Mouse (Mus musculus) CH12.LX (cell line): ENCODE measurements at regions not wholly inside any gene's neighbourhood (a gene's known extent, or its start where the extent isn't known, plus 50 kb on each side); places are given as distances from the start of the nearest gene placed in this dataset.

ENCODE experiments used
- CHD2 ChIP-seq: IDR thresholded peaks from 2 replicates; pipeline ENCODE4 v1.6.1; 2011; ENCODE audit warnings: low read length, improper control_type of control experiment
- CTCF ChIP-seq, 2 experiments: IDR thresholded peaks in 1 of 2; conservative IDR thresholded peaks in 1 of 2; 2 replicates each; pipeline ENCODE4 v1.5.1; 2011 to 2012; ENCODE audit warnings: low read depth in 2 of 2, low read length in 2 of 2, improper control_type of control experiment in 1 of 2, inconsistent platforms in 1 of 2, mild to moderate bottlenecking in 1 of 2, moderate library complexity in 1 of 2
- EP300 ChIP-seq: IDR thresholded peaks from 2 replicates; pipeline ENCODE4 v1.6.1; 2011; ENCODE audit warnings: low read length, improper control_type of control experiment
- JUND ChIP-seq: conservative IDR thresholded peaks from 2 replicates; pipeline ENCODE4 v1.6.1; 2011; ENCODE audit warnings: low read depth, low read length, improper control_type of control experiment
- MAFK ChIP-seq: IDR thresholded peaks from 2 replicates; pipeline ENCODE4 v1.6.1; 2011; ENCODE audit warnings: low read length, improper control_type of control experiment; ENCODE audit not compliant: insufficient replicate concordance
- MYC ChIP-seq: IDR thresholded peaks from 2 replicates; pipeline ENCODE4 v1.6.1; 2011; ENCODE audit warnings: low read depth, mild to moderate bottlenecking, improper control_type of control experiment, low read length
- POLR2A ChIP-seq: IDR thresholded peaks from 2 replicates; pipeline ENCODE4 v1.6.1; 2011; ENCODE audit warnings: low read depth, mild to moderate bottlenecking, improper control_type of control experiment, low read length
- RCOR1 ChIP-seq: conservative IDR thresholded peaks from 2 replicates; pipeline ENCODE4 v1.6.1; 2012; ENCODE audit warnings: low read depth, mild to moderate bottlenecking, inconsistent platforms, low read length, improper control_type of control experiment
- SMC3 ChIP-seq: IDR thresholded peaks from 2 replicates; pipeline ENCODE4 v1.6.1; 2011; ENCODE audit warnings: low read depth, low read length, improper control_type of control experiment
- UBTF ChIP-seq: IDR thresholded peaks from 2 replicates; pipeline ENCODE4 v1.6.1; 2012; ENCODE audit warnings: low read depth, mild to moderate bottlenecking, inconsistent platforms, low read length, improper control_type of control experiment, moderate library complexity
- ZKSCAN1 ChIP-seq: IDR thresholded peaks from 2 replicates; pipeline ENCODE4 v1.6.1; 2012; ENCODE audit warnings: low read depth, inconsistent platforms, low read length, improper control_type of control experiment, borderline replicate concordance

DNA sequence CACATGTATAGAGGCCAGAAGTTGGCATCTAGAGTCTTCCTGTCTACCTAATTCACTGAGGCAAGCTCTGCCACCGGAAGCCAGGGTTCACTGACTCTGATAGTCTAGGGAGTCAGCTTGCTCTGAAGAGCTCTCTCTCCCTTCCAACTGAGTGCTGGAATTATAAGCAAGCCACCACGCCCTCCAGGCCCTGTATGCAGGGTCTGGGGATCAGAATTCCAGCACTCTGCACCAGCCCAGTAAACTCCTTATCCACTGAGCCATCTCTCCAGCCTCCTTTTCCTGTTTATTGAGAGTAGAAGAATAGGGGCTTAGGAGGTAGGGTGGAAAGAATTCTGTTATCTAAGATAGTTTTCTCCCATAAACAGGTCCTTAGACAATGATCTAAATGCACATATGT is 215.3 kb downstream of the Mreg start:
- no peak for TF ChIP-seq CTCF (conservative IDR thresholded peaks at IDR 0.05 in 1 of 2, IDR thresholded peaks at IDR 0.05 in 1 of 2; ENCODE audit: low read depth in 2 of 2, low read length in 2 of 2)
- TF ChIP-seq JUND, result no peak
- no peak for TF ChIP-seq POLR2A
- no peak for TF ChIP-seq RCOR1
- no peak for TF ChIP-seq UBTF
- TF ChIP-seq CHD2, result no peak
- no peak for TF ChIP-seq MYC
- no peak for TF ChIP-seq EP300
- no peak for TF ChIP-seq SMC3
- no peak for TF ChIP-seq ZKSCAN1
- no peak for TF ChIP-seq MAFK
